Mouse (Mus musculus) forebrain, embryonic 15.5 days (tissue): ENCODE measurements around the gene Cabp5. TPM values are rescaled to one million over a fixed set of nuclear protein-coding genes. Genes with fewer than 3 reads are reported as not detected.
"Not testable (repeated sequence)": the region's sequence is repeated elsewhere in the genome, so short reads cannot be mapped to it uniquely, and the experiment has no call there.

Source experiments
- ATAC-seq: fragments of 200-750 bp; cut with Nextera tagmentation; replicated peaks from 2 replicates; pipeline ENCODE4 v1.8.0; 2017; ENCODE audit warnings: mild to moderate bottlenecking, moderate TSS enrichment, moderate library complexity
- H3K27ac ChIP-seq: fragments of 300-500 bp; sonication (generic); replicated peaks from 2 replicates; pipeline ENCODE4 v1.5.1; 2015; ENCODE audit warnings: mild to moderate bottlenecking, inconsistent platforms
- H3K27me3 ChIP-seq: fragments of 300-500 bp; sonication (generic); 2 replicates; pipeline ENCODE4 v1.6.1; 2015; ENCODE audit warnings: inconsistent platforms
- H3K36me3 ChIP-seq: fragments of 300-500 bp; sonication (generic); 2 replicates; pipeline ENCODE4 v1.6.1; 2015; ENCODE audit warnings: mild to moderate bottlenecking, inconsistent platforms
- H3K4me1 ChIP-seq: fragments of 300-500 bp; sonication (generic); 2 replicates; pipeline ENCODE4 v1.6.1; 2015; ENCODE audit warnings: inconsistent platforms
- H3K4me2 ChIP-seq: fragments of 300-500 bp; sonication (generic); replicated peaks from 2 replicates; pipeline ENCODE4 v1.6.1; 2015; ENCODE audit warnings: mild to moderate bottlenecking, inconsistent platforms
- H3K4me3 ChIP-seq: fragments of 300-500 bp; sonication (generic); 2 replicates; pipeline ENCODE4 v1.5.1; 2015; ENCODE audit warnings: mild to moderate bottlenecking, inconsistent platforms
- H3K9ac ChIP-seq: fragments of 300-500 bp; sonication (generic); replicated peaks from 2 replicates; pipeline ENCODE4 v1.6.1; 2015; ENCODE audit warnings: mild to moderate bottlenecking, inconsistent platforms
- H3K9me3 ChIP-seq: fragments of 300-500 bp; sonication (generic); 2 replicates; pipeline ENCODE4 v1.6.1; 2016; ENCODE audit warnings: inconsistent platforms
- WGBS: fragments of 180-500 bp; shearing (Covaris S2); methylation state at CpG from one replicate; pipeline ENCODE4 v1.1.7; 2015; ENCODE audit warnings: mixed read lengths; 5-methylcytosine and 5-hydroxymethylcytosine counted together
- polyA plus RNA-seq: library from polyadenylated mRNA; unstranded; fragments of >200 nt; fragmentation: Nextera tagmentation; extraction: Ambion mirVana; gene quantifications from 2 replicates; pipeline ENCODE4 v1.2.1, GENCODE M21; 2015

Gene Cabp5
- polyA plus RNA-seq = 0.09 TPM in 1 of 2 replicates, not detected in the other

DNA sequence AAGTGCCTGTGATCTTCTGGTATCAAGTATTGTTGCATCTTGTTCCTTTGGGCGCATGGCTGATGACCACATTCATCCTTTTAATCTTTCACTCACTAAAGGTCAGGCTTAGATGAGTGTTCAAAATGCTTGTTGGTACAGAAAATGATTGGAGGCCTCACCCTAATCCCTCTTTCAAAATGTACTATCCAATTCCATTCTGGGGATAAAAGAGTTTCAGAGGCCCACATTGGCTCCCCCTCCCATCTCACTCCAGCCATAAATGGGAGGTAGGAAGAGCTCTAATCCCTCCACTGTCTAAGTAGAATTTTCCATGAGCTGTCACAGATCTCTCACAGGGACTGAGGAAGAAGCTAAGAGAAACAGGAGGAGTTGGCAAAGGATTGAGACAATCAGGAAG lies at the start of gene Cabp5:
Gene Cabp5 (plus strand): TSS at position 301 of the 400 bp plus-strand sequence.
- H3K4me1 ChIP-seq = no peaks in the 10 kb centered on the region
- no peak within 1 kb of the TSS for H3K9ac ChIP-seq
- no peak within 1 kb of the TSS for H3K4me3 ChIP-seq
- no peaks in the 10 kb centered on the region for H3K36me3 ChIP-seq
- H3K9me3 ChIP-seq = no peaks in the 10 kb centered on the region
- H3K4me2 ChIP-seq = no peak within 1 kb of the TSS
- no peak for ATAC-seq
- WGBS = 84% methylated on average over 1 of the region's 1 CpGs
- no peaks in the 10 kb centered on the region for H3K27me3 ChIP-seq
- no peak within 1 kb of the TSS for H3K27ac ChIP-seq

DNA sequence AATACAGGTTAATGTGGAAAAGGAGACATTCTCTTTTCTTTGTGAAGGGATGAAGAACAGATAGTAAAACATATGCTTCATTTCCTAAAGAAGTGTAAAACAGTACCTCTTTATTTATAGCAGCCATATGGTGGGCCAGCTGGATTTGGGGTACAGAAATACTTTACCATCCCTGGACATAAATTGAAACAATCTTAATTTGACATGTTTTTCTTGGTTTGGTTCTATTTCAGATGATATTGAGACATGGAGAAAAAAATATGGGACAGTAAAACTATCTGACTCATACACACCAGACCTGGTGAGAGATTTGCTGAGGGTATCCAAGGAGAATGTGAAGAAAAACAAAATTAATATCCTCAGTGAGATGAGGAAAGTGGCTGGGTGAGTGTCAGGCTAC lies 42.0 kb upstream of the Cabp5 start:
- Histone ChIP-seq H3K9ac (no peak overlapping the region), H3K27me3 (no peaks in the 10 kb centered on the region), H3K4me1 (no peaks in the 10 kb centered on the region), H3K4me2 (no peak overlapping the region), H3K4me3 (no peak overlapping the region), H3K9me3 (no peaks in the 10 kb centered on the region), H3K36me3 (peaks cover 36% of the 10 kb centered on the region), H3K27ac (no peak overlapping the region)
- ATAC-seq = no peak

DNA sequence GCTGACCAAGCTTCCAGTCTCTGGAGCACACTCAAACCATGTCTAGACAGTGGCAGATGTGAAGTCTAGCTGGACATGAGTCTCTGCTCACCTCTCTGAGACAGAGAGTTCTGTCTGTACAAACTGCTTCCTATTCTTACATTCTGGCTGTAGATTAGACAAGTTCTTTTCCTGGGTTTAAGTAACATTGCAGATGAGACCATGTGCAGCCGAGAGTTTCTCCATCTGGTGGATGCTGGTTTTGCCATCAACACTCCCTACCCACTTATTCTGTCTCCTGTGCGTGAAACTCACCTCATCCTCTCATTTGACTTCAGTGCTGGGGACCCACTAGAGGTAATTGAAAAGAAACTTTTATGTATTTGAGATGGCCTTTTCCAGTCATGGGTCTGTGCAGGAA lies 17.3 kb upstream of the Cabp5 start:
- Histone ChIP-seq H3K9ac (no peak overlapping the region), H3K36me3 (no peaks in the 10 kb centered on the region), H3K4me3 (no peak overlapping the region), H3K4me1 (no peaks in the 10 kb centered on the region), H3K27ac (no peak overlapping the region), H3K27me3 (no peaks in the 10 kb centered on the region), H3K4me2 (no peak overlapping the region), H3K9me3 (no peaks in the 10 kb centered on the region)
- WGBS = 87% methylated on average over 2 of the region's 2 CpGs
- ATAC-seq = no peak

DNA sequence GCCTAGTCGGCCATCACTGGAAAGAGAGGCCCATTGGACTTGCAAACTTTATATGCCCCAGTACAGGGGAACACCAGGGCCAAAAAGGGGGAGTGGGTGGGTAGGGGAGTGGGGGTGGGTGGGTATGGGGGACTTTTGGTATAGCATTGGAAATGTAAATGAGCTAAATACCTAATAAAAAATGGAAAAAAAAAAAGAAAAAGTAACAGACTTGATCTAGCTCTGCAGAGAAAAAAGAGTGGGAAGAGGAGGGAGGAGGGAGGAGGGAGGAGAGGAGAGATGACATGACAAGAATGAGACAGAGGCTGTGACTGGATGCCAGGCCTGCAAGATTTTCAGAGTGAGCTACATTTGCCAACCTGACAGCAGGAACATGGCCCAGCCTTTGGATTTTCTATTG lies 52.6 kb downstream of the Cabp5 start, which contains the start of gene Bsph1:
Gene Bsph1 (plus strand): TSS at position 301 of the 400 bp plus-strand sequence.
- not testable (repeated sequence) for H3K4me3 ChIP-seq, H3K27me3 ChIP-seq, ATAC-seq, H3K9ac ChIP-seq, H3K27ac ChIP-seq, H3K36me3 ChIP-seq, H3K9me3 ChIP-seq, H3K4me2 ChIP-seq, H3K4me1 ChIP-seq
- WGBS = 64% methylated on average over 1 of the region's 1 CpGs

Other genes starting within 250 kb of the Cabp5 start
- not detected in 2 replicates for gene Vmn1r88, start 238.6 kb upstream of the Cabp5 start, polyA plus RNA-seq
- not detected in 2 replicates for gene Vmn1r89, start 185.1 kb upstream of the Cabp5 start, polyA plus RNA-seq
- gene Lig1, start 120.8 kb upstream of the Cabp5 start, polyA plus RNA-seq = 50.7 and 54.9 TPM in 2 replicates
- 12.8 and 14.6 TPM in 2 replicates for gene Zswim9, start 119.4 kb upstream of the Cabp5 start, polyA plus RNA-seq
- 0.61 and 0.65 TPM in 2 replicates for gene Pla2g4c, start 73.5 kb upstream of the Cabp5 start, polyA plus RNA-seq
- not detected in 2 replicates for gene Bsph1, start 52.7 kb downstream of the Cabp5 start, polyA plus RNA-seq
- gene Bsph2, start 172.9 kb downstream of the Cabp5 start, polyA plus RNA-seq = not detected in 2 replicates
- not detected in 2 replicates for gene Sult2a5, start 225.8 kb downstream of the Cabp5 start, polyA plus RNA-seq